Mouse (Mus musculus) gastrocnemius, postnatal 10 days (tissue): ENCODE results near the gene Meis1. TPM values are rescaled to one million over a fixed set of nuclear protein-coding genes. Genes with fewer than 3 reads are reported as not detected.

Experiments used
- DNase-seq: peaks from one replicate; pipeline ENCODE4 v3.0.0; 2021; ENCODE audit warnings: mixed read lengths
- total RNA-seq, 2 experiments: library from RNA; stranded (reverse); gene quantifications; 2 replicates each; pipeline ENCODE4 v1.2.3; 2021

Meis1 gene
- total RNA-seq, 2 experiments from 2014 or later, result 6.0 to 7.1 TPM

DNA sequence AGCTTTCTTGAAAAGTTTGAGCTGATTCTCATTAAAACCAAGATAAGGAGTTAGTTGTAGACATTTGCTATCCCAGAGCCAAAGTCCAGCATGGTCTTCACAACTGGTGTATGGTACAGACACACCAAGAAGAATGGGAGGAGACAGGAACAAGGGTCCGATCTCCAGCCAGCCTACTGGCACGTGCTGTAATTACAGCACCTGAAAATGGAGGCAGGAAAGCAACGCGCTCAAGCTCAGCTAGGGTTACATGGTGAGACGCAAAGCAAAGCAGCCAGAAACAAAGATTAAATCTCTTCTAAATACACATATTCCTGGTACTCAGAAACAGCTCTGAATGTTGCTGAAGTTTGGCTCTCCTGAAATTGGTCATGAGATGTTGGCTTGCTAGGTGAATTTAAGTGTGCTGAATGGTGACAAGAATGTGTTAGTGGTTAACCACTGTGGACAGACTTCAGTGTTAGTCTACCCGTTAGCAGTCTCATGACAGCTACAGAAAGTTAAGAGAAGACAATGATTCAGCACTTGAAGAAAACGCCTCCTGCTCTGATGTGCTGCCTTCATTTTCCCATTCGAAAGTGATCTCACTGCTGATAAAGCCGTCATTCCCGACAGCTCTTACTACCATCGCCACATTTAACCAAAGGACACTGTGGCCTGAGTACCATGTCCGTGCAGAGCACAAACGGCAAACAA is 70.0 kb downstream of the Meis1 start:
- no peak for DNase-seq

DNA sequence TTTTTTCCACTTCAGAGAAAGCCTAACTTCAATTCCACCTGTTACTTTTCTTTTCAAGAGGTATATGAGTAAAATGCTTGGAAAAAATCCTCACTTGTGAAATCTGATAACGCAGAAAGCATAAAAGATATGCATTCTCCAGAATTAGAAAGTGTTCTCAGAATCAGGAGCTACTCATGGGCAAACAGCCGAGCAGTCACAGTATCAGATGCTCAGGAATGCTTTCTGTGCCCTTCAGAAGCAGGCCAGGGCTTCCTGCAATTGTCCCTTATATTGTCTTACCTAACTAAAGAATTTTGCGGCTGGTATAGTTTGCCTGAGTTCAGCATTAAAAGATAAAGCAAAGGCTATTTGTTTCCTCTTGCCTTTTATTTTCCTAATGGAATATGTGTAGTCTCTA is 71.4 kb downstream of the Meis1 start:
- no peak for DNase-seq

DNA sequence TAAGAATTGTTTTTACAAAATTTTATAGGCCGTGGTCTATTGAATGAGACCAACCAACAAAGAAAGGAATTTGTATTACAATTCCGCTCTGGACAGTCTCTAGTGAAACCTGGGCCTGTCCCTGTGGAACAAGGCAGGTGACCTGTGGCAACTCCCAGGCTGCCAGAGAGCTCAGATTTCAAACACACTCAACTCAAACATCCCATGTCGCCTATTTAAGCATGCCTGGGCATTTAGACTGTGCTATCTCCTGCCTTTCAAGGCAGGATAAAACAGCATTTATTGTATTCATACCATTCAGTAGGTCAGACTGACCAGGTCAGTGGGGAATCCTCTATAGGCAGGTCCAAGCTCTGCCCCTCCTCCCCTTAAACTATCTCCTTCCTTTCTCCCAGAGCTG is 73.0 kb downstream of the Meis1 start:
- no peak for DNase-seq

DNA sequence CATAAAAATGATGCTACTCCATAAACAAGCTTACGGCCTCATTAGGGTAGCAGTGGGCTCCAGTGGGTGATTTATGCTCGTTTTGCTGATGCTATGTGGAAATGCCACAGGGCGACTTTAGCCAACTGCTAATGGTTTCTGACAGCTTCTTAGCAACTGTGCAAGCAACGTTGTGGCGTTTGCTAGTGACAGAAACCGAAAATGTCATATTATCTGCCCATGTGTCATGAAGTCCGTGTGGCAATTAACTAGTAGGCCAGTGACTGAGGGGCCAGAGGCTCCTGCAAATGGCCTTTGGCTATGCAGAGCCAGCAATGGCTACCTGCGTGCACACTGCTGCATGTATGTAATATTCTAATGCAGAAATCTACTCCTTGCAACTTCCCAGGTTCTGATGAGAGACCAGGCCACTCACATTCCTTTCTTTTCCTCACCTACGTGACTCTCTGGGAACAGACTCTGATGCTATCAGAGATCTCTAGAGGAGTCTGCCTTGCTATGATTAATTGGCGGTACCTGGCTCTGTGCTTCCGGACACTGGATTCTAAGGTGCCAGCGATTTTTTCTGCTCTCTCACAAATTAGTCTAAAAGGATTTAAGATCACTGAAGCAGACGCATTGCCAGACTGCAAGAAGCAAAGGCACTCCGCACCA is 73.7 kb downstream of the Meis1 start:
- no peak for DNase-seq

DNA sequence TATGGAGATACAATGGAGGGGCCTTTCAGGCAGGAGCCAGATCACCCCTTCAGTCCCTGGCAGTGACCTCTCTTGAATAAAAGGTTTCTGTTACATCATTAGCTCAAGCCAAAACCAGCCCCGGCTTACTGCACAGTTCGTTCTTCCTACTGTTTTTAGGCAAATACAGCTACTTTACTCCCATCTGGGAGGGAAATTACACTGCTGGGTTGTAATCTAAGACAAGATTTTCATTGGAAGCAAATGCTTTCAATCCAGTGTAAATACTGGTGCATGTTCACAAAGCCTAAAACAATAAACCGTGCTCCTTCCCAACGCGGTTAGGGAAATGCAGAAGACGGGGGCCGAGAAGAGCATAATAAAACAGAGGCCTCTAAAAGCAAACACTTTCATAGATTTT is 74.6 kb downstream of the Meis1 start:
- no peak for DNase-seq

DNA sequence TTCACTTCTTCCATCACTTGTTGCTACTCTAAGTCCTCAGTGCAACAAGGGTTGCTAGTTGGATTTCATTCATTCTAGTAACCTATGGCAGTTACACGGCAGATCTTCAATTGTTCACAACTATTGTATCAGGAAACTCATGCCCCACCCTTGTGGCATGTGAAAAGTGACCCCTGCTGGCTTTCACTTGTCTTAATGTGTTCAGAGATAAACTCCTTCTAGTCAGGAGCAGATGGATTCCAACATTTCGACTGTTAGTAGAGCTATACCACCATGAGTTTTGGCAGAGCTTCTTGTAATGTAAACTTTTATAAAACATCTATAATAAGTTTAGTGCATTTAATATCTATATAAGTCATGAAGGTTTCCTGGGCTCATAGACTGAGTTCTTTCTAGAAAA is 75.8 kb downstream of the Meis1 start:
- DNase-seq, result no peak

DNA sequence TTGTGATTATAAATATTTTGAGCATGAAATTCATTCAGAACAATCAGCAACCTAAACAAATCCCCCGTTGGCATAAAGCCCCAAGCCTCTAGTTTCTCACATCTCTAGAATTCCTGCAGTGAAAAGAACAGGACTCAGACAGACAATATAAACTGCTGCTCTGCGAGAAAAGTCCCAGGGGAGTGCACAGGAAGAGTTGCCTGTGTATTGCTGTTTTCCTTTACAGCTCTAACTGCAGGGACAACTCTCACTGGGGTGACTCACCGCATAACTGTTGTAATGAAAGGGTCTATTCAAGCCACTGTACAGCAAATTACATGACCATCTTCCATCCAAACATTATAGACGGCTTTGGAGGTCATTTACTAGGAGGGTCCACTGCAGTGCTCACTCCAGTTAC is 77.9 kb downstream of the Meis1 start:
- DNase-seq, result no peak

DNA sequence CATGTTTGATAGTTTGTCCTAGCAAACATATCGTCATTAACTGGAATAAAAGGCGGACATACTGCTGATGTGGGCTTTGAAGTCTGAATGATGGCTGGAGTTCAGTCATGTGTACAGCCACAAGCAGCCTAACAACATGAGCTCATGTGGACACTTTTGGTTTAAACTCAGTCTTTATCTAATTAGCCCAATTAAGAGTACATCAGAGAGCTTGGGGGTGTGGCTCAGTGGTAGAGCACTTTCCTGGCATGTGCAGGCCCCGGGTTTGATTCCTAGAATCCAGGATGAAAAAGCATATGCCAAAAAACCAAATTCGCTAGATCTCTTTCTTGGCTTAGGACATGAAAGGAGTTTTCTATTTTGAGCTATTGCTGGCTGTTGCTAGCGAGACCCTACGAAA is 83.9 kb downstream of the Meis1 start:
- no peak for DNase-seq

DNA sequence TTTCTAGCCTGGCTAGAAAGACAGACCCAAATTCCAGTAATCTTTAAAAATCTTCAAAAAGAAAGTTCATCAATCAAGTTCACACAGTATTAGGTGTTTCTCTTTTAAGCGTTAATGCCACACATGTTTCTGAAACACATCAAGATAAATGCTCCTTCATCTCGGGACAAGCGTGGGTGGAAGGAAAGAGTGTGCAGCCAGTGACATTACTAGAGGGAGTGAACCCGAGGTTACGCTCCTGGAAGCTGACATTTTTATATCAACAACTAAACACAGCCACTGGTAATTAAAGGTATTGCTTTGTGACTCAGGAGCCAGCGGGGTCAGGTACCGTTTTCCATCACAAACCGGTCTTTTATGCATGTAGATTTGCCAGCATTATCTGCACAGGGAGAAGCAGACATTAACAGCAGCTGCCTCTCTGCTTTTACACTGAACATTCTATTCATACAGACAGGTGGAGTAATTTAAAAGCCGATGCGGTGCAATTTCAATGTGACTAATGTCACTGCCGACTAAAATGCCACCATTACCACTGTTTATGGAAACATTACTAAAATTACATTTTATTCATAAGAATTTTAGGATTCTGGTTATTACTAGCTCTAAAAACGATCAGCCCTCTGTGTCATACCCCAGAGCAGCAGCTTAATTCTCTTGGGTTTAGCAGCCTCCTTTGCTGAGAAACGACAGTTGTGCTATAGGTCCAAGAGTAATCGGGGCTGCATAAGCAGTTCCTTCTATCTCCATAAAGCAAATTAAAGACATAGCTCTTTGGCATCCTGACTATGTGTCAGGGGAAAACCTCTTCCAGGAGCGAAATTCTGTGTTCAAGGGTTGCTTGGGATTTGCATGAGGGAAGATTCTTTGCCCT is 87.5 kb downstream of the Meis1 start:
- no peak for DNase-seq

DNA sequence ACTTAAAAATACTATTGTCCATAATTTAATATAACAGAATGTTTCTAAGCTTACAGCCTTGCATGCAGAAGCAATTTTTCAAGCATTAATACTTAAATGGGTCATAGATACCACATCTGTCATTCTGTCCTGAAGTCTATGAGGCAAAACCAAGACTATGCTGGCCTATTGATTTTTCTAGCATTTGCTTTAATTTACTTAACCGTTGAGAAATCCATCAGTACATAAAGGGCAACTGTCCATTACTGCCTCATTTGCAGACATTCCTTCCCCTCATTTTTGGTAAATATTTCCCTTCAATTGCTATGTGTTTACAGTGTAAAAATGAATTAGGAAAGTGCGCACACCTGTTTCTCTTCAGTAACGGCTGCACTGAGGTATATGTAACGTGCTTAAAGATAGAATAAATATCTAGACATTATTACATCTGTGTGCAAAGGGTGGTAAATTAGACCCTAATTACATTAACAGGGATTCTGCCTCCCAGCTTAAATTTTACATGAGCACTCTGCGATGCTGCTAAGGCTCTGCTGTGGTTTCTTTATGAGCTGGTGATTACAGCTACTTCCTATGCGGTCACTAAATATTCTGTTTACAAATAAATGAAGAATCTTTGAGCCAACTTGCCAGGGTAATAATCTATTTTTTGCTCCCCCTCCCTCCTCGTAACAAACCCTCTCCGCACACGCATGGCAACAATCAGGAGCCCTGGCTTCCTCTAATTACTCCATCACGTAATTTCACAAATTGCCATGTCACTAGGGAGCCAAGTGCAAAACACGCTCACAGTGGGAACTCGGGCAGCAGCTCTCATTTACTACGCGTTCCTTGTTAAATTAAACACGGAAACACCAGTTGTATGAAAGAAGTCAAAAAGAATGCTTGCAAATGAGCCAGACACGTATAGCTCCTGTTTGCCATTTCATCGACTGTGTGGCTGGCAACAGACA is 88.7 kb downstream of the Meis1 start:
- DNase-seq, result no peak

DNA sequence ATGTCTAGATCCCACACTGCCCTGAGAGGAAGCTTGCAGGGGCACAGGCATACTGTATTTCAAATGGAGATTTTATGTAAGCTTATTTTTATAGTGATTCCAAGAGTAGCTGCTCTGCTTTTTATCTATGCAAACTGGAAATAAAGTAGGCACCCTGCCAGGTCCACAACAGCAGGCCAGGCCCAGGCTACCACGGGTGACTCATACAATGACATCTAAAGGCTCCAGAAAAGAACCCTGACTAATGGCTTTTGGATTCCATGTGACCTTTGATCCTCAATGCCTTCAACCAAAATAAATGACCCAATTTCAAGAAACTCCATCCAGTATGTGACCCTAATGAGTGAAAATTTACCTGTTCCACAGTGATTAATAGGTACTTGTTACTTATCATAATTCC is 91.4 kb downstream of the Meis1 start:
- DNase-seq, result no peak

DNA sequence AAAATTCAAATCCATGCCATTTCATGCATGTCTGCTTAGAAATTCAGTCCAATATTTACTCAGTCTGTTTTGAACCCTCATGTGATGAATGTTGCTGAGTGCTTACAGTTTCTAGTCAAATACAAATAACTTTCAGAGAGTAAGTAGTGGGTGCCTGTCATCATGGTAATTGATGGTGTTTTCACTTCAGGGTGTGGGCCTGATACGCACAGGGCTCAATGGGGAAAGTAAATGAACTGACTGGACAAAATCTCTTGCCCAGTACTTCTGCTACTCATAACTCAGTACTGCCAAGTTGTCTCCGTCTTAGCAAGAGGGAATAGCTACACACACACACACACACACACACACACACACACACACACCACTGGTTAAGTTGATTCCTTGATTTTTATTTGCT is 92.0 kb downstream of the Meis1 start:
- no peak for DNase-seq

DNA sequence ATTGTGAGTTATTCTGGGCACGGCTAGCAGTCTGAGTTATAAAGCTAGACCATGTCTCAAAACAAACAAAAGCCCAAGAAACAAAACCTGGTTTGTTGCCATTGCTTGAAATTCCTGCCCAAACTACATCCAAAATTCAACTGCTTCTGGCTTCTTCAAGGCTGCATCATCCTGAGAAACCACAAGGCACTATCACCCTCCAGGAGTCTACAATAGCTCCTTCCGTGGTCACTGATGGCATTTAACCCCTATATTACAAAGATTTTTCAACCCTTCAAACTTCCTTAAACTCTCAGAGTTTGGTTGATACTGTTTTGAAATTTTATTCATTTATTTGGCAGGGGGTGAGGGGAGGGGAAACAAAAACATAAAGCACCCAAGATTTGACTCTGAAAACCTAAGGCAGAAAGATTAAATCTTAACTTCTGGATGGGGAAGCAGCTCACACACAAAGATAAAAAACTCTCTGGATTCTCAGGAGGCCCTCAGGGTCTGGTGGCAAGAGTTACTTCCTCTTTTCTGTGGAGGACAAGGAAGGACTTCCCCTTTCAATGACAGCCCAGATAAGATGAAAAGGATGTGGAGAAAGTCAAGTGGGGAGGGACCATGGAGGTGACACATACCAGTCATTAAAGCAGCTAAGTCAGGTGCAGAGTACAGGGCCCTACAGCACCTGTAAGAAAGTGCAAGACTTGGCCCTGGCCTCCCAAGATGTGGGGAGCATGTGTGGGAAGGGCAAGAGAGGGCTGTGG is 94.0 kb downstream of the Meis1 start:
- DNase-seq, result no peak

DNA sequence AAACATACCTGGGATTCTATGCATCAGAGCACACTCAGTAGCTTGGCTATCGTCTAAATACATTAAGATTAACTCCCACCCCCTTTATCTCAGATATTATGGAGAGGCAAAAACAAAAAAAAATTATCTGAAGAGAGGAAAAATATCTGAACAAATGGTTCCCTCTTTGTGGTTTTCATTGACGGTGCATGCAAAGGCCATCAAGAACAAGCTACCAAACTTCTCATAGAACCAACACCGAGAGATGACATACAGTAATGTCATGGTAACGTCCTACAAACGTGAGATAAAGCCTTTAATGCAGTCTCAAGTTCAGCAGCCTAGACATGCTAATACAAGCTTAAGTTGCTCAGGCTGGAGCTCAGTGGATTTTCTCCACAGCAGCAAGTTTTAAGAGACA is 95.5 kb downstream of the Meis1 start:
- no peak for DNase-seq

DNA sequence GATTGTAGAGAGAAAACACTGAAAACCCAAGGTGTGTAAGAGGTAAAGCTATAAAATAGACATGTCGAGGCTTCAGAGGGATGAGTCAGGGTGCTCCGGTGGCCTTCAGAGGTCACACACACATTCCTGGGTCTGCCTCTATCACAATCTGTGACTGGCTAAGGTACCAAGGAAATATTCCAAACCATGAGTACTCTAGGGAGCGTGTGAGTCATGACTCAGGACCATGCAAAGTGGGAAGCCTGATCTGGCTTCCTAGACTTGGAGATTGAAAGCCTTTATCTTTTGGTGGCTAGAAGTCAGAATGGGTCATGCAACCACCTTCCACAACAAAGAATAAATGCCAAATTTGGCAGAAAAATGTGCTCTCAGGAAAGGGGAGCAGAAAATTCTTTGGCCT is 98.1 kb downstream of the Meis1 start:
- no peak for DNase-seq

DNA sequence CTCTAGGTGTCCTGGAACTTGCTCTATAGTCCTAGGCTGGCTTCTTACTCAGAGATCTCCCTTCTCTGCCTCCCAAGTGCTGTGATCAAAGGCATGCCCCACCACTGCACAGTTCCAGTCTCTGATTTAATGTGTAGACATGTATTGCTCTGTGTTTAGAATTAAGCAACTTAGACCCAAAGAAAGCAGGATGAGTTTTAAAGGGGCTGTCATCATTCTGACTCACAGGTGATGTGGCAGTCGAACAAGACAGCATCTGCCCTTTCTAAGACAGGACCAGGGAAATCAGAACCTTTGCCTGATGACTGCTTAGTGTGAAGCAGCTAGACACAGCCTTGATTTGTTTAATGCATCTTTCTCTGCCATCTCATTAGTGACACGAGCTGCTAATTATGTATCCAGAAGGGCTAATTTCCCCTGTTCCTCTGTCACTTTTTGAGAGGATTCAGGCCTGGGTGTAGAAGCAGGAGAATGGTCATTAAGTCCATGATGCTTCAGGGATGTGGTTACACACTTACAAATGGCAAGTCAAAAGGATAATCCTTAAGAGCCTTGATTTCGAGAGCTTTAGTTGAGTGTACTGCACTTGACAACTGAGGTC is 99.5 kb downstream of the Meis1 start:
- DNase-seq, result no peak

DNA sequence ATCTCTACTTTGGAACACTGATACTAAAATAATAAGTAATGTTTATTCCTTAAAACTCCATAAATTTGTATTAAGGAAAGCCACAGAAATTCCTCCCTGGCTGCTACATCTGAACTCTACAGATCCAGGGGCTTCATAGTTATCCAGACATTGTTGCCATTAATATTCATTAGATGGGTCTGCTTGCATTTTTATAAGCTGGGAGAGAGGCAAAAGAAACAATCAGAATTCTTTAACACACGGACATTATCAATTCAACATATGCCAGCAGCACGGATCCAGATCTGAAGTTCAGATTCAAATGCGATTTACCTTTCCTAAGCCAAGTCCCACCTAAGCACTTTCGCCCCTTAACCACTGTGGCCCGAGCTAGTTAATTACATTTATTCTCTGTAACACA is 100.9 kb downstream of the Meis1 start:
- DNase-seq, result no peak

DNA sequence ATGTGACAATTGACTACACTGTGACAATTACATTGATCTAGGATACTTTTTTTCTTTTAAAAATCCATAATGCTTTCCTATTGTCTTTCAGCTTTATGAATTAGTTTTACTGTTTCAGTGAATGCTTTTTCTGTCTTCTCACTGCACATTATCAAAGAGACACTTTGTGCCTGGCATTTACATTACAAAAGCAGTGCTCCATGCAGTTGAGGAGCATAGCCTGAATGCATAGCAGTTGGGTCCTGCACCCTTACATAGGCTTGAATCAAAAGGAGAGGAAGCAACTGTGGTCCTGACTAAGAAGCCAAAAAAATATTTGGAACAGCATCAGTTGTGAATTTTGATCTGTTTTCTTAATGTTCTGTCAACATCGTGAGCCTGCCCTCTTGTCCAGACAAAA is 105.5 kb downstream of the Meis1 start:
- DNase-seq, result no peak

DNA sequence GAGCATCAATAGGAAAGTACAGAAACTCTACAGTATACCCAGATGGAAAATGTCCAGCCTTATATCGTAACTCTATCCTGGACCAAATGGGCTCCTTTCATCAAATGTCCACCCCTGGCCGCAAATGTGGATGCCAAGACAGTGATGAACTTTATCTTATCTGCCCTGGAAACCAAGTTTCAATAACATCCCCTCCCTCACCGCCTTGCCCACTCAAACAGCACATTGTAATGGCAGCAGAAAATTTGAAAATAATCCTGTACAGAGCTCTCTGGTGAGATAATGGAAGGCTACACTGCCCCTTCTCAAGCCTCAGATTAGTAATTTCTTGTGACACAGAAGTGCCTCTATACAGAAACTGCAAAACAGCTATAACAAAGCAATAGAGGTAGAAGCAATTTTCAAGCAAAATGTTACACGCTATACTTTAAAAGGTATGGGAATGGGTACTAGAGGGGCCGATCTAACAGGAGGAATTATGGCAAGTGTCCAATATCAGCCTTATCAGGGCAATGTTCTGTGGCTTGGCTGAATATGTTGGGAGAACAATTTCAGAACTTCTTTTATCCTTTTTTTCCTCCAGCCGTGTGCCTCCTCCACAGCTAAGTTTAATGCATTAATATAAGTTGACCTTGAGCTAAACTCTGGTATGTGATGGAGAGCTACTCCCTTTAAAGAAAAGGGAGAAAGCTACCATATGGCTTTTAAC is 106.3 kb downstream of the Meis1 start:
- DNase-seq, result no peak

DNA sequence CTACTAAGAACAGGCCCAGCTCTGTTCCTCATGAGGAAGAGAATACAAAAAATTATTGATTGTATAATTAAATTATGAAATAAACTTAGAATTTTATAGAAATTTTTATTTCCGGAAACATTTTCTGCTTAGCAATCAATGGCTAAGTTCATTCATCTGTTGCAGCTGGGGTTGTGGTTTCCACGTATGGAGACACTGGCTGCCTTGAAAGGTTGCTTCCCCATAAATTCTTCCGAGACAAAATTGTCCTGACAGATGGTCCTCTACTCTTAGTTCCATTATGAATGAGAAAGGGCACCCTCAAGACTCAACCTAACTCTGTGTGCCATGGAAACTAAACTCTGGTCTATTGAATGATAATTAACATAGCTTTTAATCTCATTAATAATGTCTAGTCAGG is 111.9 kb downstream of the Meis1 start:
- no peak for DNase-seq
